Mouse (Mus musculus): ENCODE data around the gene Zranb1.

- TF ChIP-seq CTCF (IDR thresholded peaks at IDR 0.05; ENCODE audit: extremely low read depth, insufficient read depth, insufficient read length, insufficient replicate concordance) (no peak), POLR2A (IDR thresholded peaks at IDR 0.05; ENCODE audit: low read depth, low read length) (no peak)
Observed at GRCm38 (mm10) chr7:132998639-132999038, 67.7 kb downstream of the Zranb1 start.

All from spleen, adult 2 months (tissue).